Mouse (Mus musculus): ENCODE data around the gene Slc13a5. TPM values are rescaled to one million over a fixed set of nuclear protein-coding genes. Genes with fewer than 3 reads are reported as not detected.

The Slc13a5 gene
- polyA plus RNA-seq, 1 experiment from 2014 or later: 0.32 TPM

DNA sequence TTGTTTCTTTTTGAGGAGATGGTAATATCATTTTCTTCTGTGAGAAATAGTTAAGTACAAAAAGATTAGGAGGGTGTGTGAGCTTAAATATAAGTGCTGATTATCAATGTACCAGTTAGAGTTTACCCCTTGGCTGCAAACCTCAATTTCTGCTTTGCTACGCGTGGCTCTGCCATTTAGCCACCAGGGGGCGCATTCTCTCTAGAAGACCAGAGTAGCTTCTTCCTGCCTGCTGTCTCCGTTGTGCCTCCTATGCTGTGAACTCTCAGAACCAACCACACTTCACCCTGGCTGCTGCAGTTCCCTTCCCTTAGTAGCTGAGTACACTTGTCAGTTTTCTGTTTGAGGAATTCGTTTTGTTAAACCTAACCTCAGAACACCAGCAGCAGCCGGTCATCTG, 45.7 kb downstream of the Slc13a5 start:
- no peak for ATAC-seq (ENCODE audit: low FRiP score)
- H3K27me3 ChIP-seq (ENCODE audit: control insufficient read depth, insufficient read depth, low read length): no peaks in the 10 kb centered on the region
- no peak overlapping the region for H3K4me3 ChIP-seq (ENCODE audit: low read depth, low read length)
- no peak overlapping the region for H3K9ac ChIP-seq (ENCODE audit: low read depth, low read length)
- H3K27ac ChIP-seq (ENCODE audit: low read depth, low read length): no peak overlapping the region
- no peaks in the 10 kb centered on the region for H3K36me3 ChIP-seq (ENCODE audit: control insufficient read depth, insufficient read depth, low read length)
- no peaks in the 10 kb centered on the region for H3K4me1 ChIP-seq (replicated peaks; ENCODE audit: control insufficient read depth, insufficient read depth, low read length)
- DNase-seq (ENCODE audit: low spot score): peak; percentile 87
- H3K4me2 ChIP-seq (replicated peaks; ENCODE audit: low read depth, low read length): no peak overlapping the region
- no peaks in the 10 kb centered on the region for H3K9me3 ChIP-seq (ENCODE audit: control insufficient read depth, low read length)
- 16% methylated on average over 6 of the region's 6 CpGs for WGBS

DNA sequence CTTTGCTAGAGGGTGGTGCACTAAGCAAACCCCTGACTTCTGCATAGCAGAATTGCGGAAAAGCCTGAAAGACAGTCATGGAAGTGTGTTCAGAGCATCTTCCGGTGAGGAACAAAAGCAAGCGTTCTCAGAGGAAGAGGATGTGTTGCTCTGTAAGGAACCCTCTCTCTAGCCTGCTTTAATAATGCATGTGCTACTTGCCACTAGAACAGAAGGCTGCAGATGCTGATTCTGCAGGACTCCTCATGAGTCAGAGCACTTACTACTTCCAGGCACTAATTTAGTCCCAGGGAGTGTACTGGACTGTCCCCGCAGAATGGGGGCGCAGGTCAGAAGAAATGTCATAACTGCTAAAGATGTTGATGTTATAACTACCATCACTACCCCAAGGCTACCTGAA, 49.9 kb downstream of the Slc13a5 start:
- H3K4me3 ChIP-seq (ENCODE audit: low read depth, low read length): no peak overlapping the region
- 0 out of 2 replicates have a peak, but pooled peaks cover 1% of the 10 kb centered on the region for H3K36me3 ChIP-seq (ENCODE audit: control insufficient read depth, insufficient read depth, low read length)
- no peak for ATAC-seq (ENCODE audit: low FRiP score)
- 89% methylated on average over 5 of the region's 5 CpGs for WGBS
- H3K27ac ChIP-seq (ENCODE audit: low read depth, low read length): no peak overlapping the region
- no peak for DNase-seq (ENCODE audit: low spot score)
- H3K4me2 ChIP-seq (replicated peaks; ENCODE audit: low read depth, low read length): no peak overlapping the region
- H3K27me3 ChIP-seq (ENCODE audit: control insufficient read depth, insufficient read depth, low read length): no peaks in the 10 kb centered on the region
- no peak overlapping the region for H3K9ac ChIP-seq (ENCODE audit: low read depth, low read length)
- H3K4me1 ChIP-seq (replicated peaks; ENCODE audit: control insufficient read depth, insufficient read depth, low read length): no peaks in the 10 kb centered on the region
- no peaks in the 10 kb centered on the region for H3K9me3 ChIP-seq (ENCODE audit: control insufficient read depth, low read length)

DNA sequence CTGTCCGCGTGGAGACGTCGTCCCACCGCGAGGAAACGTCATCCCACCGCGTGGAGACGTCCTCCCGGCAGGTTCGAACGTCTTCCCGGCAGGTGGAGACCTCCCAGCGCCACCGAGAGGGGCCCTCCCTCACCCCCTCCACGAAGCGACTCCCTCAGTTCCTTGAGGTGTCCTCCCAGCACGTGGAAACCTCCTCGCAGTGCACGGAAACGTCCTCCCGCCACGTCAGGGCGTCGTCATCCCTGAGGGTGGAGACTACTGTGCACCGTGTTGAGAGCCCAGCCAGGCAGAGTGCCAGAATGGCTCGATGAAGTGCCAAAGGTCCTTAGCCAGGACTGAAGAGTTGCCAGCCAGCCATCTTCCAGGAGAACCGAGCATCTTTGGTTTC, 51.6 kb downstream of the Slc13a5 start, which contains the start of gene Med31:
TSS of gene Med31 (minus strand) at position 183 of the 388 bp plus-strand sequence.
- Histone ChIP-seq H3K9me3 (ENCODE audit: control insufficient read depth, low read length) (no peaks in the 10 kb centered on the region), H3K4me3 (ENCODE audit: low read depth, low read length) (peak within 1 kb of the TSS; percentile 90), H3K27me3 (ENCODE audit: control insufficient read depth, insufficient read depth, low read length) (no peaks in the 10 kb centered on the region), H3K4me1 (replicated peaks; ENCODE audit: control insufficient read depth, insufficient read depth, low read length) (no peaks in the 10 kb centered on the region), H3K9ac (ENCODE audit: low read depth, low read length) (peak within 1 kb of the TSS; percentile 80), H3K4me2 (replicated peaks; ENCODE audit: low read depth, low read length) (peak within 1 kb of the TSS; percentile 94), H3K27ac (ENCODE audit: low read depth, low read length) (peak within 1 kb of the TSS; percentile 62; the same call in 1 of the 2 replicates), H3K36me3 (ENCODE audit: control insufficient read depth, insufficient read depth, low read length) (peaks cover 11% of the 10 kb centered on the region; the same call in 1 of the 2 replicates)
- WGBS: 3% methylated on average over 29 of the region's 29 CpGs
- DNase-seq (ENCODE audit: low spot score): peak; percentile 70
- peak; percentile 85 for ATAC-seq (ENCODE audit: low FRiP score)

- no peaks in the 10 kb centered on the region for H3K9me3 ChIP-seq (ENCODE audit: control insufficient read depth, low read length)
- under 1% methylated on average over 51 of the region's 51 CpGs for WGBS
- H3K27ac ChIP-seq (ENCODE audit: low read depth, low read length): peak overlapping the region; percentile 62; the same call in 1 of the 2 replicates
- H3K36me3 ChIP-seq (ENCODE audit: control insufficient read depth, insufficient read depth, low read length): peaks cover 11% of the 10 kb centered on the region; the same call in 1 of the 2 replicates
- peak overlapping the region; percentile 90 for H3K4me3 ChIP-seq (ENCODE audit: low read depth, low read length)
- H3K27me3 ChIP-seq (ENCODE audit: control insufficient read depth, insufficient read depth, low read length): no peaks in the 10 kb centered on the region
- peak overlapping the region; percentile 94 for H3K4me2 ChIP-seq (replicated peaks; ENCODE audit: low read depth, low read length)
- no peaks in the 10 kb centered on the region for H3K4me1 ChIP-seq (replicated peaks; ENCODE audit: control insufficient read depth, insufficient read depth, low read length)
- ATAC-seq (ENCODE audit: low FRiP score) (peak; percentile 97), DNase-seq (ENCODE audit: low spot score) (peak; percentile 98)
- H3K9ac ChIP-seq (ENCODE audit: low read depth, low read length): peak overlapping the region; percentile 80
Measured at GRCm38 (mm10) chr11:72214591-72215409, 52.2 kb downstream of the Slc13a5 start.

GRCm38 (mm10) chr11:72207834-72208377, 59.1 kb downstream of the Slc13a5 start:
- peak overlapping the region; percentile 62 for H3K9ac ChIP-seq (ENCODE audit: low read depth, low read length)
- H3K36me3 ChIP-seq (ENCODE audit: control insufficient read depth, insufficient read depth, low read length): peaks cover 11% of the 10 kb centered on the region; the same call in 1 of the 2 replicates
- H3K4me1 ChIP-seq (replicated peaks; ENCODE audit: control insufficient read depth, insufficient read depth, low read length): peaks cover 8% of the 10 kb centered on the region; the same call in 1 of the 2 replicates
- no peaks in the 10 kb centered on the region for H3K27me3 ChIP-seq (ENCODE audit: control insufficient read depth, insufficient read depth, low read length)
- DNase-seq (ENCODE audit: low spot score) (no peak), ATAC-seq (ENCODE audit: low FRiP score) (no peak)
- no peak overlapping the region for H3K27ac ChIP-seq (ENCODE audit: low read depth, low read length)
- 21% methylated on average over 17 of the region's 17 CpGs for WGBS
- no peaks in the 10 kb centered on the region for H3K9me3 ChIP-seq (ENCODE audit: control insufficient read depth, low read length)
- H3K4me2 ChIP-seq (replicated peaks; ENCODE audit: low read depth, low read length): peak overlapping the region; percentile 77
- peak overlapping the region; percentile 70 for H3K4me3 ChIP-seq (ENCODE audit: low read depth, low read length)

- Histone ChIP-seq H3K9ac (ENCODE audit: low read depth, low read length) (peak within 1 kb of the TSS; percentile 62), H3K9me3 (ENCODE audit: control insufficient read depth, low read length) (no peaks in the 10 kb centered on the region), H3K4me1 (replicated peaks; ENCODE audit: control insufficient read depth, insufficient read depth, low read length) (peaks cover 8% of the 10 kb centered on the region; the same call in 1 of the 2 replicates), H3K36me3 (ENCODE audit: control insufficient read depth, insufficient read depth, low read length) (peaks cover 11% of the 10 kb centered on the region; the same call in 1 of the 2 replicates), H3K4me2 (replicated peaks; ENCODE audit: low read depth, low read length) (peak within 1 kb of the TSS; percentile 77), H3K27ac (ENCODE audit: low read depth, low read length) (peak within 1 kb of the TSS; percentile 68), H3K4me3 (ENCODE audit: low read depth, low read length) (peak within 1 kb of the TSS; percentile 70), H3K27me3 (ENCODE audit: control insufficient read depth, insufficient read depth, low read length) (no peaks in the 10 kb centered on the region)
- ATAC-seq (ENCODE audit: low FRiP score) (peak; percentile 96), DNase-seq (ENCODE audit: low spot score) (peak; percentile 89)
- WGBS: under 1% methylated on average over 42 of the region's 42 CpGs
Measured at GRCm38 (mm10) chr11:72207204-72207833, 59.7 kb downstream of the Slc13a5 start, which contains the start of the genes 4933427D14Rik and Txndc17. TSS of gene 4933427D14Rik (minus strand) at chr11:72207459. TSS of gene Txndc17 (plus strand) at chr11:72207547.

DNA sequence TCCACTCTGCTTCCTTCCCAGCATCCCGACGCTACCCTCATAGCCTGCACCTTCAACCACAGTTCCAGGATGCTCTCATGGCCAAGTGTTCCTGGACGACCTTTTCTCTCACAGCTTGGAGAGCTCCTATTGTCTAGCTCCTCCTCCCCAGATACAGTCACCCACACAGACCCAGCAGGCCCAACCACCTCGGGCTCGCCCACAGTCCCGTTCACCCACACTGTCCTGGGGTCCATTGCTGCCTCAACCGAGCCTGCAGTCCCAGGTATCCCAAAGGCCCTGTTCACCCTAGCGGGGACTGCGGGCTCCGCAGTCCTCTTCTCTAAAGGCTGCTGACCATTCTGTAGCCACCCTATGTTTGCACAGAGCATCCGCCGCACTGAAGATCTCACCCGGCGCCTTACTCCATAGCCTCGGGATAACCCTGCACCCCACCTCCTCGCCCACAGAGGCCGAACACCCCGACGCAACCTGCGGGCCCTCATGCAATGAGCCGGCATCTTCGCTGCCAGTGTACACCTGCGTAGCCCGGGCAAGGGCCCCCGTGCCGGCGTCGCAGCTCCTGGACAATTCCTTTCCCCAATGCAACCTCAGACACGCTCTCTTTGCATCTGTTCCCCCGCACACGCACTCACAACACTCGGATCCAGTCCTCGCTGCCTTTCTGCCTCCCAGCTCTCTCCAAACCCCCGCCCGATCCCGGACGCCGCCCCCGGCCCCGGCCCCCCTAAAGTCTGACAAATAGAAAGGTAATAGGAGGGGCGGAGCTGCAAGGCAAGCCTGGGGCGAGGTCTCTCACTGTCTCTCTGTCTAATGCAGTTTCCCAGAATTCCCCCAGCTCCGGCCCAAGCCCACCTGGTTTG, 60.5 kb downstream of the Slc13a5 start, which contains the start of gene Gm43951:
TSS of gene Gm43951 (minus strand) at position 500 of the 863 bp plus-strand sequence.
- H3K4me1 ChIP-seq (replicated peaks; ENCODE audit: control insufficient read depth, insufficient read depth, low read length): peaks cover 8% of the 10 kb centered on the region; the same call in 1 of the 2 replicates
- no peaks in the 10 kb centered on the region for H3K27me3 ChIP-seq (ENCODE audit: control insufficient read depth, insufficient read depth, low read length)
- H3K9me3 ChIP-seq (ENCODE audit: control insufficient read depth, low read length): no peaks in the 10 kb centered on the region
- peak within 1 kb of the TSS; percentile 70 for H3K4me3 ChIP-seq (ENCODE audit: low read depth, low read length)
- peak within 1 kb of the TSS; percentile 77 for H3K4me2 ChIP-seq (replicated peaks; ENCODE audit: low read depth, low read length)
- DNase-seq (ENCODE audit: low spot score) (peak; percentile 52), ATAC-seq (ENCODE audit: low FRiP score) (peak; percentile 50)
- WGBS: under 1% methylated on average over 43 of the region's 43 CpGs
- H3K9ac ChIP-seq (ENCODE audit: low read depth, low read length): peak within 1 kb of the TSS; percentile 62
- peaks cover 6% of the 10 kb centered on the region; the same call in 1 of the 2 replicates for H3K36me3 ChIP-seq (ENCODE audit: control insufficient read depth, insufficient read depth, low read length)
- H3K27ac ChIP-seq (ENCODE audit: low read depth, low read length): peak within 1 kb of the TSS; percentile 68

All from hindbrain, embryonic 11.5 days (tissue).